Mouse (Mus musculus): ENCODE measurements around the gene Lmln.
A peak's percentile ranks its signal among the peaks of the same experiment; 100 is the strongest.
"Not testable (repeated sequence)": the region's sequence is repeated elsewhere in the genome, so short reads cannot be mapped to it uniquely, and the experiment has no call there.

Gene Lmln

DNA sequence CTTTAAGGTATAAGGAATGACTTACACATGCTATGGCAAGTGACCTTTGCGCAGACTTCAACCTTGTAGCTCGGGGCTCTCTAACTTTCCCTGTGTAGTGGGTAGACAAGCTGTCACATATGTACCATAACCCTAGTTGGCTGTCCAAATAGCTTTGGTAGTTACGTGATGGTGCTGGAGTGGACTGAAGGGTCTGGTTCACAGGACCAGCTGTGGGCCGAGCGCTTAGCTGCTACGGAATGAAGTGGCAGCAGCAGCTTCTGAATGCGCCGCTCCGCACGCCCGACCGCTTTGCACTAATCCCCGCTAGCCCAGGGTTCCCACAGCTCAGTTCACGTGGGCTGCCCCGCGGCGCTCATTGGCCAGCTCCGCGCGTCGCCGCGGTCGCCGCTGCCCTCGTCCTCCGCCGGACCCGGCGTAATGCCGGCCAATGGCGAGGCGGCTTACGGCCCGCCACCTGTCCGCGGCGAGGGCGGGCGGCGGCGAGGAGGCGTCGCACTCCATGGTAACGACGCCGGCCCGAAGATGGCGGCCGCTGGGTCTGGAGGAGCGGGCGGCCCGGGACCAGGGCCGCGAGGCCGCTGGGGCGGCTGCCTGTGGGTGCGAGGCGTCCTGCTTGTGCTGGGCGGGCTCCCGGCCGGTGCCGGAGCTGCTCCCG, at the start of gene Lmln:
TSS of gene Lmln (plus strand) at position 498 of the 658 bp plus-strand sequence.
- DNase-seq, result peak; percentile 91

DNA sequence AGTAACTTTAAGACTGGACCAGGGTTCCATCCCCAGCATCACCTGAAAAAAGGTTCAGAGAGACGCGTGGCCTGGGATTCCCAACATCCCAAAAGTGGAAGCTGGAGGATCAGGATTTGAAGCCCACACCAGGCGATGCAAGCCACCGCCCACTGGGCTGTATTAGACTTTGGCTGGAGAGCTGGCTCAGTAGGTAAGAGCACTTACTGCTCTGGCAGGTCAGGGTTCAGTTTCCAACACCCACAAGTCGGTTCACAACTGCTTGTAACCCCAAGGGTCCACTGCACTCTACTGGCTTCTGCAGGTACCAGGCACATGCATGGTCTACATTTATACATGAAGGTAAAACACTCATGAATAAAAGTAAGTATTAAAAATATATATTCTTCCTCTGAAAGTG, 48.5 kb upstream of the Lmln start:
- DNase-seq, result no peak

DNA sequence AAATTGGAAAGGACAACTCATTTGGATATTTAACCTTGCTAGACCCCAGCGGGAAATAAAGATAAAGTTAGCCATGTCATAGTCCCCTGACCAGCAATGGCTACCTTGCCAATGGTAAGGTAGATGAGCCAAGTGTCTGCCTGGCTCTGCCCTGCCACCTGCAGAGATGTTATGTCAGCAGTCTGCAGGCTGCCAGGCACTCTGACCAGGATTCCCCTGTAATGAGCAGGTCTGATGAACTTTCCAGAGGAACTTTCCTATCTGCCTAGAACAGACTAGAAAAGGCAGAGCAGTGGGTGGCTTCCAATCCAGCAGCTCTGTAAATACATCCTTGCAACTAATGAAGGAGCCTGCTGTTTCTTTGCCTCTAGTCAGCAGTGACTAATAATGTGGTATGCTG, 47.4 kb upstream of the Lmln start:
- no peak for DNase-seq

DNA sequence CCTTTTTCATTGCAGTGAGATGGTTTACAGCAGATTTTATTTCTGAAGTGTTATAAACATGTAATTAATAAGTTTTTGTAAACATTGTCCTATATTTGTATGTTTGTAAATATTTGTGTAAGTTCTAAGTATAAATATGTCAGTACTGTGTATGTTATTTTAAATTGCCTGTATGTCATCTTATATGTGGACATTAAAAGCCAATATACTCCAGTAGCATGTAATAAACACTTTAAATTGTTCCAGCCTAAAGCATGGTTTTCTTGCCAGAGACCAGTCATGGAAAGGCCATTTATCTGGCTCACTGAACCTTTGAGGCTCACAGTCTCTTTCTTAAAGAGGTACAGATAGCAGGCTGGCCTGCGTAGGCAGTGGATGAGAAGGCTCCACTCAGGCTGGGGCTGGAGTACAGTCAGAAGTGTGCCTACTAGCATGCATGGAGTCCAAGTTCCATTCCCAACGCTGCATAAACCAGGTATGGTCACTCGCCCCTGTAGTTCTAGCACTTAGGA, 46.9 kb upstream of the Lmln start:
- DNase-seq, result no peak

DNA sequence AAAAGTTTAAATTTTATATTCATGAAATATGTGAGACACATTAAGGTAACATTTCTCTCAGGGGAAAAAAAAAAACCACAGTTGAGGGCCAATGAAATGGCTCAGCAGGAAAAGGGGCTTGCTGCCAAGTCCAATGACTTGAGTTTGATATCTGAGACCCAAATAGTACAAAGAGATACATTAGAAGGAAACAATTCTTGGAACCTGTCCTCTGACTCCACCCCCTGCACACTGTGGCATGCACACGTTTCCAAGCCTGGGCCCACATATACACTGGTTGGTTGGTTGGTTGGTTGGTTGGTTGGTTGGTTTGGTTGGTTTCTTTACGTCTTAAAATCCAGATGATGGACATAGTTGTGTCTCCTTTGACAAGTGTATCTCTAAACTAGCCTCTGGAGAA, 46.3 kb upstream of the Lmln start:
- no peak for DNase-seq

DNA sequence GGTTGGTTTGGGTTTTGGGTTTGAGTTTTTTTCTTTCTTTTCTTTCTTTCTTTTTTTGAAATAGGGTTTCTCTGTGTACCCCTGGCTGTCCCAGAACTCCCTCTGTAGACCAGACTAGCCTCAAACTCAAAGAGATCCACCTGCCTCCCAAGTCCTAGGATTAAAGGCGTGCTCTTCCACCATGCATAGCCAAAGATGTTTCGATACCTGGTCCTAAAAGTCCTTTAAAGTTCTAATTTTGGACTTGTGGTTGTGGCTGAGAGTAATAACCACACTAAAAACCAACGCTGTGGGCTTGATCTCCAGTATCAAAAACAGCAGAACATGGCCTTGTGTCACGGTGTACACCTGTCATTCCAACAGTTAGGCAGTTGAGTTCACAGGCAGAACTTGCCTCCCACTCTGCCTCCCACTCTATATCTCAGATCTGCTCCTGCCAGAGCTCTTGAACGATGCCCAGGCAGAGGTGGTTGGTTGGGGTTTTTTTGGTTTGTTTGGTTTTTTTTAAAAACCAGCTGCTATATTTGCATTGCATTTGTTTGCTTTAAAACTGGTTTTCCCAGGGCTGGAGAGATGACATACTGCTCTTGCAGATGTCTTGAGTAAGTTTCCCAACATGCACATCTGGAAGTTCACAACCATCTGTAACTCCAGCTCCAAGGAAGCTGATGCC, 44.5 kb upstream of the Lmln start:
- DNase-seq, result no peak

DNA sequence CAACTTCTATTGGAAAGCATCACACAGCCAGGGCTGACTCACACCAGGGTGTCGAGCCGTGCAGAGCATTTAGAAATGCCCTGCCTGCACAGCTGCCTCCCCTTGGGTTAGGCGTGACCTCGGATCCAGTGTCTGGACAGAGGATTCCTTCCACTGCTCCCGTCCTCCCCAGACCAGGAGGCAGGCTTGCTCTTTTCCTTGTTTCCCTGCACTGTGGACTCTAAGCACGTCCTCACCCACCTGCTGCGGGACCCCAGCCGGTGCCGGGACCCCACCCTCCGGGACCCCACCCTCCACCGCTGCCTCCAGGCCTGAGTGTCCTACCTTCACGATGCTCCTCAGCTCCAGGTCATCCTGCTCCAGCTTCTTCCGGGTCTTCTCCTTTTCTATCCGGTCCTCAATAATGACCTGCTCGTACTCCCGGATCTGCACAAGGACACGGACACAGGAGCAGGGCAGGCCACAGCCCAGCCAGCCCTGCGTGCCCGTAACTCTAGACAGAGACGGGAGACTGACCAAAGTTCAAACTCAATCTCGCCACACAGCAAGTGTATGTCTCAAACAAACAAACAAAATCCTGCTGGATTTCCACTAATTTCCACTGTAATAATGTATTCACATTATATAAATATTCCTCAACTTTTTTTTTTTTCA, 43.1 kb upstream of the Lmln start:
- no peak for DNase-seq

DNA sequence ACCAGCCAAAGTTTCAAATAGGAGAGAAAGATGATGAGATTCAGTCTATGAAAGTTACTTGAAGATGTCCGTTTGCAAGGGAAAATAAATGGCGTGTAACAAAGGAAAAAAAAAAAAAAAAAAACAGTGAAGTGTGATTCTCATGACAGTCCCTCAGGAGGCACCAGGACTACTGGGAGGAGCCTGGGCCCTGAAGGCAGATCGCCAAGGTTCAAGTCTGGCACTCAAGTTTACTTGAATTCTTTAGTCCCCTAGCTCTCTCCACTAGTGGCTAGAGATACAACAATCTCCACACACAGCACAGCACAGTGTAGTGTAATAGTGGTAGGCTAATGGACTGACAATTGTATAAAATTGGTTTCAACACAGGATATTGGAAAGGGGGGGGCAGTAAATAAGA, 40.9 kb upstream of the Lmln start:
- no peak for DNase-seq

DNA sequence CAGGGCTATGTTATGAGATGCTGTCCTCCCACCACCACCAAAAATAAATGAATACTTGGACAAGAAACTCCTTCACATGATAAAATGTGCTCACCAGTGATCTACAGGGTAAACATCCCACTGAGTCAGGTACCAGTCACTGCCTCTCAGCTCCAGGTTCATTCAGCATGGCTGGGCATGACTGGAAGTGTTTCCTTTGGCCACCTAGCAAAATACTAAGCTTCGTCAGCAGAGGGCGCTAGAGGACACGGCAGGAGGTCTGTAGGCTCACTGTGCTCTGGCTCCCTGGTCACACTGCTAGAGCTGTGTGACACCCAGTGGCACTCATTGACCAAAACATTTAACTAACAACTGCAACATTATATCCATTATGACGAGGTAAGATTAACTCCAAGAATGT, 38.6 kb upstream of the Lmln start:
- DNase-seq, result peak; percentile 85

DNA sequence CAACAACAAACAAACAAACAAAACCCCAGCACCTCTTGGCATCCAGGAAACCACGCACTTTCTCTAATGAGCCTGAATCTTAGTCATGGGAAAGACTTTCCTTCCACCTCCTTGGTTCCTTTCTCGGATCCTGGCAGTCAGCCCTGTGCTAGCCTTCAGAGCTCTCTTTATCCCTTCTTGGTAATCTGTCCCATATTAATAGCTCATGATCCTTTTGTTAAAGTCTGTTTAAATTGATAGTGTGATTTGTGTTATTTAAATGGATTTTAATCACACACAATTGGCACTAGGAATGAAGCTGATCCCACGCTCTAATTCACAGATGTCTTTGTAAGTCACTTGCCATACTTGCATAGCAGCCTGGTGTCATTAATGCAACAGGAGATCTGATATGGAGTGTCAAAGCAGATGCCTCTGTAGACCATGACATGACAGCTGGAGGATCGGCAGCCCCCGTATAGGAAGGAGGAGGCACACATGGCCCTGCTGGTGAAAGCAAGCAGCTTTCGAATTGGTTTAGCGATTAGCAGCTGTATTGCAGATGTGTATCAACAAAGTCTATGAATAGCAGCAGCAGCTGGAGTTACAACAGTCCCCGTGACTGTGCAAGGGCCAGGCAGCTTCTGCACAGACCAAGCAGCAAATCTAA, 37.7 kb upstream of the Lmln start:
- no peak for DNase-seq

DNA sequence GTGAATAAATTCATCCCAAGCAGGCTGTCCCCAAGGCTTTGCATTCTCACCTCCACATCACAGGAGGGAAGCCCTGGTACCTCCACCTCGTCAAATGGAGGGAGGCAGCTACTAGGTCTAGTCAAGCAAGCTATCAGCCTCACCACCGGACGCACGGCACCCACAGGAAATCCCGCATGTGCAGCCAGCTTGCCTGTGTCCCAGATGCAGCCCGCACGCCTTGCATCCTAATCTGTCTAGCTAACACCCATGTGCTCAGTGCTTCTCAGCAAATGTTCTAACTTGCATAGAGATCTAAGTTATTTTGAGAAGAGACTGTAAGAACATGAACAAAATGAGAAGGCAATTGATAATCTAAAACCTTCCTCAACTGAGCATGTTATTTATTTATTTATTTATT, 36.0 kb upstream of the Lmln start:
- no peak for DNase-seq

DNA sequence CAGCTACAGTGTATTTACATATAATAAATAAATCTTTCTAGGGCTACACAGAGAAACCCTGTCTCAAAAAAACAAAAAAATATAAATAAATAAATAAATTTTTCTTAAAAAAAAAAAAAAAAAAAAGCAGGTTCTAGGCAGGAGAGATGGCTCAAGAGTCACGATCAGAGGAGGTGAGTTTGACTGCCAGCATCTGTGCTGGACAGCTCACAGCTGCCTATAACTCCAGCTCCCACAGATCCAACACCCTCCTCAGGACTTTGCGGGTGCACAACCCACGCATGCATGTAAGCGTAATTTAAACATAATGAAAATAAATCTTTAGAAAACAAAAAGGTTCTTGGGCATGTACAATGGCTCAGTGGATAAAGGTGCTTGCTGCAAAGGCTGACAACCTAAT, 26.3 kb upstream of the Lmln start:
- no peak for DNase-seq

DNA sequence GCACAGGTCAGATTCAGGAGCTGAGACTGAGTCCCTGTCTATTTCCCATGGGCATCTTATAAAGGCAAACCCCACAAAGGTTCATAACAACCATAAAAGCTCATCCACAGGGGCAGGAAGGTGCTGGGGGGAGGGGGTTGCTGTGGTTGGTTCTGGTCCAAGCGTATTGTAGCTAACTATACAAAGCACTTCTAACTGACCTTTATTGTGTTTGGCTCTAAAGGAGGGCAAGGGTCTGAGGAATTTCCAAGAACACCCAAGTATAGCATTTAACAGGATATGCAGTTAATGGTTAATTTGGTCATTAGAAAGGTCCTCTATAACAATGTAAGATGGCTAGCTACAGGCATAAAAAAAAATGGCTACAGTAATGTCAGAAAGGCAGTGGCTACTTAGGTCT, 19.6 kb upstream of the Lmln start:
- DNase-seq, result no peak

DNA sequence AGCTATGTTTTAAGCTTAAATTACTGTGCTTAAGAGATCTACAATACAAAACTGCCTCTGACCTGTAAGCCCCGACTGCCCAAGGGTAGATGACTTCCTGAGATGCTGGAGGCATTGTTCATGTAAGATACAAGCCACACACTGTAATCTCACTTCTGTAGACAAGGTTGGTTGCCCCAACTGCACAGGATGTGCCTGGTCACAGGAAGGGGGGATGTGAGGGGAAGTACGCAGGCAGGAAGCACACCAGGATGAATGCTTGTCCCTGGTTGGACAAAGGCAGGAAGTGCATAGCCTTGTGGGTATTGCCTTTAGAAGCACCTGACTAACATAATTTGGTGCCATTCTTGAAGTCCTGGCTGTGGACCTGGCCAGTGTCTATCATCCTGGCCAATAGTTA, 19.1 kb upstream of the Lmln start:
- no peak for DNase-seq

DNA sequence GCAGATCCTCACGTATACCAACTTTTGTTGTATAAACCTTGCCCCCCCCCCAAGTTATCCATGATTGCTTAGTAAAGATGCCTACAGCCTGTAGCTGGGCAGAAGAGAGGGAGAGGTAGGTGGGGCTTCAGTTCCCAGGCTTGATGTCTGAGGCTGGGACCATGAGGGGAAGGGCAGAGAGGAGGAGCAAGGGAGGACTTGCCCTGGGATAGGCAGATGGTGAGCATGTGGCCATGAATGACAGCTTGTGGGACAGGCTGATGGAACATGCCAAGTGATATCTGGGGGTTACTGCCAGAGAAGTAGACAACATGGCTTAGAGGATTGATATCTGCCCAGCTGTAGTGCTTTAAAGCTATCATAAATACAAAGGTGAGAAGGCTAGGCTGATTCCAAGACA, 14.3 kb upstream of the Lmln start:
- no peak for DNase-seq

DNA sequence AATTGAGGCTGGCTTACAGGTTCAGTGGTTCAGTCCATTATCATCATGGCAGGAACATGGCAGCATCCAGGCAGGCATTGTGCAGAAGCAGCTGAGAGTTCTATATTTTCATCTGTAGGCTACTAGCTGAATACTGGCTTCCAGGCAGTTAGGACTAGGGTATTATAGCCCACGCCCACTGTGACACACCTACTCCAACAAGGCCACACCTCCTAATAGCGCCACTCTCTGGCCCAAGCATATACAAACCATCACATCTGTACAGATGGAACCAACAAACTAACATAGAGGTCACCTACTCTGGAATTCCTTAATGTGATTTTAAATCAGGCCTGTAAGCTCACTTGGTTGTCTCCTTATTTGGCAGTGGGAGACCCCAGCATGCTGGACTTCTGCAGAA, 13.6 kb upstream of the Lmln start:
- no peak for DNase-seq

DNA sequence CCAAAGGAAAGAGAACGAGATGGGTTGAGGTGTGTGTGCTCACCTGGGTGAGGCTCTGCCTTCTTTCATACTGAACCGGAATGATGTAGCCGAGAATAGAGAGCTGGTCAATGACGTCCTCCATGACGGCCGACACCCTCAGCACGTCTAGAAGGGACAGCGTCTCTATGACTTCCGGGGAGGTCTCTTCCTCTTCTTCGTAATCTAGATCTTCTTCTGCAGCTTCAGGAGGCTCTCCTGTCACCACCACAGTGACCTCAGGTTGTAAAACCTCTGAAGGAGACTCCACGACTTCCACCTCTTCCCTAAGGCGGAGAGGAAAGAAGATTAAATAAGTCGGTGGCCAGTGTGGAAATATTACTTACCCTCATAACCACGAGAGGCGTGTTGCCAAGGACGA, 12.5 kb upstream of the Lmln start:
- DNase-seq, result no peak

DNA sequence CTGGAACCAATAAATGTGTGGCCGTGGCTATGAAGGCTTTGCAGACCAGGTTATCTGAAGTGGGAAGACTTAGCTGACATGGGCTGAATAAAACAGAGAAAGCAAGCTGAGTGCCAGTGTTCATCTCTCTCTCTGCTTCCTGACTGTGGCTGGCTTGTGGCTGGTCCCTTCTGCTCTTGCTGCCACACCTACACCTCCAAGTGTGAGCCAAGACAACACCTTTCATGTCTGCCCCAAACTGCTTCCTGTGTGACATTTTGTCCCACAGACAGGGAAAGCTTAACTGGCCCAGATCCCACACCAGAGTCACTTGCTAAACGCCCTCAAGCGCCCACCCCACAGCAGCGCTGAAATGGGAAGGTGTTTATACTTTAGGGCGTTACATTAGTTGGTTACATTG, 9.2 kb upstream of the Lmln start:
- DNase-seq, result no peak

DNA sequence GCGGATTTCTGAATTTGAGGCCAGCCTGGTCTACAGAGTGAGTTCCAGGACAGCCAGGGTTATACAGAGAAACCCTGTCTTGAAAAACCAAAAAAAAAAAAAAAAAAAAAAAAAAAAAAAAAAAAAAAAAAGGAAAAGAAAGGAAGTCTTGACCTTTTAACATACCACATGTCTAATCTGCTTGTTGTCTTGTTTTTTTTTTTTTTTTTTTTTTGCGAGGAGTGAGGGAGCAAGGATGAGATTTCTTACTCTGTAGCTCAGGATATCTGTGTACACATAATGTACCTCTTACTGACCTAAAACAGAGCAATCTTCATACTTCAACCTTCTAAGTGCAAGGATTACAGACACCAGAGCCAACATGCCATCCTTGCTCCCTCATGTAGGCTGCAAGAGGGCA, 7.4 kb upstream of the Lmln start:
- DNase-seq, result not testable (repeated sequence)

DNA sequence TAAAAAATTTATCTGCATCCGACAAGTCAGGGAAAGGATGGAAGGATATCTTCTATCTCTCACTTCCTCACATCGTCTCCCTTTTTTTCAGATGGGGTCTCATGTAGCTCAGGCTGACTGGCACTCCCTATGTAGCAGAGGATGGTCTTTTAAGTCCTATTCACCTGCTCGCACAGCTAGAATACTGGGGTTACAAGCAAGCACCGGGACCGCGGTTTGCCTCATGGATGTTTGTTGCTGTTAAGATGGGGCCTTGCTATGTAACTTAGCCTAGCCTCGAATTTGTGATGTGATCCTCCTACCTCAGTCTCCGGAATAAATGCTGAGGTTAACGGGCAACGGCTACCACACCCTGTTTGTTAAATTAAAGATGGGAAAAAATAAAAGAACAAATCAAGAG, 6.7 kb upstream of the Lmln start:
- no peak for DNase-seq

DNA sequence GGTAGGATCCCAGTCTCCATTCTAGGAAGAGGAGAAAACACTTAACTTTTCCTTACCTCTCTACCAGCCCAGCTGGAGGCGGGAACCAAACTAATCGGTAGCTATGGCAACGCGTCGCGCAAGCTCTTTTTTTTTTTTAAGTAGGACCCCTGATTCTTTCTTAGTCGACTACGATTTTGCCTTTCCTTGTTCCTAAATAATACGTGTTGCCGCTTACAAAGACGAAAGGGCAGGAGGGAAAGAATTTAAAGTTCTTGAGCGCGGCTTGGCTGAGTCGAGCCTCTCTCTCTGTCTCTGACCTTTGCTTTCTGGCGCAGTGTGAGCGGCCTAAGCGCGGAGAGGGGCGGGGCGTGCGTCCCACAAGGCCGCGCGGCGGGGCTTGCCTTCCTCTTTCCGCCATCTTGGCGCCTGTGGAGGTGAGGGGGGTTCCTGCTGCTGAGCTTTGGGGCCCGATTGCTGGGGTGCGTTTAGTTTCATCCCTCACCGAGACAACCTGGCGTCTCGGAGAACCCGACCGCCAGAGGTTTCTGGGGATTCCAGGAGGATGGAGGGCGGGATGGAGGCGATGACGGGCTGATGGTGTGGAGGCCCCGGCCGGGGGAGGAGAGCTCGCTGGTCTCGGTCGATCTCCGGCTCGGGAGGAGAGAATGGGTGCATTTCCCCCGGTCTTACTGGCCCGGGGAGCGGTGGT, 6.1 kb upstream of the Lmln start, which contains the start of the genes Iqcg and Rpl35a:
TSS of gene Iqcg (minus strand) at position 124 of the 691 bp plus-strand sequence.
TSS of gene Rpl35a (plus strand) at position 359 of the 691 bp plus-strand sequence.
- DNase-seq, result peak; percentile 89

DNA sequence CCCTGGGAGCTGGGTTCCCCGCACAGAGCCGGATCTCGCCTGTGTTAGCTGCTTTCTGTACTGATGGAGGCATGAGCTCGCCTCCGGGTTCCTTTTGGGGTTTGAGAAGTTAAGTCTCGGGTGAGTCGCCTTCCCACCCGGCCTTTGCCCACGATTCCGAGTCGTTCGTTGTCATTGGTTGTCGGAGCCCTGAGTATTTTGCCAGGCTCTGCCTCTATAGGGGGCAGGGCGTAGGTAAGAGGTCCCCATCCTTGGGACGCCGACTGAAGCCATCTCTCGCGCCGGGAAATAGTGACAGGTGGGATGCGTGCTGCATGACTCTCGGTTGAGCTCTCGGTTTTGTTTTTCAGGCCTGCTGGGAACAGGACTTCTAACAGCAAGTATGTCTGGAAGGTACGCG, 5.5 kb upstream of the Lmln start:
- DNase-seq, result peak; percentile 45

DNA sequence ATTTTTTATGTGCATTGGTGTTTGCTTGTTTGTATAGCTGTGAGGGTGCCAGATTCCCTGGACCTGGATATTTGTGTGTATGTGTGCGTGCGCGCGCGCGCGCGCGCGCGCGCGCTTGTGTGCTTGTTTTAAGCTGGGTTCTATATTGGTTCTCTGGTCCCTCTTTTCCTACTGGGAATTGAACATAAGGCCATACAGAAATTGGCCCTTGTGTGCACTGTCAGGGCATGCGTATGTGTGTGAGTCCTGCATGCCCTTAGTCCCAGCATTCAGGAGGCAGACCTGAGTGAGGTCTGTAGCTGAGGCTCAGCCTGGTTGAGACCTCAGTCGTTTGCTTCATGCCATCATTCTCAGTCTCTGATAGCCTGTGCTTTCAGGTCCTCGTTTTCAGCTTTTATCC, 4.3 kb upstream of the Lmln start:
- no peak for DNase-seq
